Mouse (Mus musculus) gonadal fat pad, adult 2 months (tissue): ENCODE measurements around the gene Matk. TPM values are rescaled to one million over a fixed set of nuclear protein-coding genes. Genes with fewer than 3 reads are reported as not detected.

ENCODE experiments used
- DNase-seq: peaks from one replicate; pipeline ENCODE4 v3.0.0-alpha.2; 2012; ENCODE audit warnings: low read depth
- polyA plus RNA-seq: library from polyadenylated mRNA; depleted of rRNA; stranded (reverse); fragments of >200 nt; gene quantifications from 2 replicates; pipeline ENCODE4 v1.2.3, GENCODE M21; 2012

Gene Matk
- polyA plus RNA-seq, 1 experiment: 4.7 TPM

GRCm38 (mm10) chr10:81242021-81242420, 10.7 kb upstream of the Matk start:
- no peak for DNase-seq

- DNase-seq: no peak
These were observed 8.6 kb upstream of the Matk start for GRCm38 (mm10) chr10:81244146-81244545.

GRCm38 (mm10) chr10:81244595-81244994, 8.1 kb upstream of the Matk start:
- DNase-seq: no peak

- no peak for DNase-seq
These were observed 7.6 kb upstream of the Matk start for GRCm38 (mm10) chr10:81245166-81245565.

GRCm38 (mm10) chr10:81247804-81248203, 4.9 kb upstream of the Matk start:
- DNase-seq: no peak

- no peak for DNase-seq
These were observed 3.3 kb upstream of the Matk start for GRCm38 (mm10) chr10:81249442-81249841.

- no peak for DNase-seq
These were observed 2.2 kb downstream of the Matk start for GRCm38 (mm10) chr10:81254886-81255285.

- no peak for DNase-seq
These were observed 4.7 kb downstream of the Matk start for GRCm38 (mm10) chr10:81257158-81258039.

GRCm38 (mm10) chr10:81259225-81259884, 6.6 kb downstream of the Matk start:
- no peak for DNase-seq

GRCm38 (mm10) chr10:81261025-81261424, 8.3 kb downstream of the Matk start:
- no peak for DNase-seq

- no peak for DNase-seq
These were observed 12.8 kb downstream of the Matk start for GRCm38 (mm10) chr10:81265540-81265939.

- peak; percentile 34 for DNase-seq
These were observed 13.7 kb downstream of the Matk start, which contains the start of the genes Mrpl54 and Apba3 for GRCm38 (mm10) chr10:81266211-81267105. Mrpl54 (minus strand) TSS chr10:81266934. Apba3 (plus strand) TSS chr10:81266960.

GRCm38 (mm10) chr10:81268056-81268455, 15.3 kb downstream of the Matk start:
- DNase-seq: no peak

- DNase-seq: no peak
These were observed 16.1 kb downstream of the Matk start for GRCm38 (mm10) chr10:81268643-81269412.

GRCm38 (mm10) chr10:81272356-81272755, 19.6 kb downstream of the Matk start:
- no peak for DNase-seq

GRCm38 (mm10) chr10:81273842-81274241, 21.1 kb downstream of the Matk start:
- no peak for DNase-seq

GRCm38 (mm10) chr10:81277676-81278075, 24.9 kb downstream of the Matk start:
- no peak for DNase-seq

GRCm38 (mm10) chr10:81279496-81279895, 26.8 kb downstream of the Matk start:
- no peak for DNase-seq

GRCm38 (mm10) chr10:81284189-81284588, 31.5 kb downstream of the Matk start:
- no peak for DNase-seq

- DNase-seq: no peak
These were observed 32.0 kb downstream of the Matk start for GRCm38 (mm10) chr10:81284719-81285118.
